Mouse (Mus musculus) heart, embryonic 15.5 days (tissue): ENCODE data around the gene Tbx1. TPM values are rescaled to one million over a fixed set of nuclear protein-coding genes. Genes with fewer than 3 reads are reported as not detected.

ENCODE experiments used
- ATAC-seq: fragments of 200-750 bp; cut with Nextera tagmentation; replicated peaks from 2 replicates; pipeline ENCODE4 v1.8.0; 2017; ENCODE audit warnings: low read depth, moderate TSS enrichment; ENCODE audit not compliant: insufficient number of reproducible peaks, insufficient read depth, low FRiP score
- H3K27ac ChIP-seq: fragments of 300-500 bp; sonication (generic); 2 replicates; pipeline ENCODE4 v1.5.1; 2015; ENCODE audit warnings: mild to moderate bottlenecking, inconsistent platforms
- H3K27me3 ChIP-seq: fragments of 300-500 bp; sonication (generic); 2 replicates; pipeline ENCODE4 v1.6.1; 2015; ENCODE audit warnings: inconsistent platforms
- H3K36me3 ChIP-seq: fragments of 300-500 bp; sonication (generic); 2 replicates; pipeline ENCODE4 v1.6.1; 2015; ENCODE audit warnings: mild to moderate bottlenecking, inconsistent platforms
- H3K4me1 ChIP-seq: fragments of 300-500 bp; sonication (generic); replicated peaks from 2 replicates; pipeline ENCODE4 v1.6.1; 2015; ENCODE audit warnings: inconsistent platforms
- H3K4me2 ChIP-seq: fragments of 300-500 bp; sonication (generic); 2 replicates; pipeline ENCODE4 v1.6.1; 2015; ENCODE audit warnings: inconsistent platforms, mild to moderate bottlenecking, moderate library complexity
- H3K4me3 ChIP-seq: fragments of 300-500 bp; sonication (generic); 2 replicates; pipeline ENCODE4 v1.5.1; 2015; ENCODE audit warnings: mild to moderate bottlenecking, inconsistent platforms
- H3K9ac ChIP-seq: fragments of 300-500 bp; sonication (generic); 2 replicates; pipeline ENCODE4 v1.6.1; 2015; ENCODE audit warnings: mild to moderate bottlenecking, inconsistent platforms
- H3K9me3 ChIP-seq: fragments of 300-500 bp; sonication (generic); replicated peaks from 2 replicates; pipeline ENCODE4 v1.6.1; 2016; ENCODE audit warnings: inconsistent platforms
- WGBS: fragments of 180-500 bp; shearing (Covaris S2); methylation state at CpG from one replicate; pipeline ENCODE4 v1.1.7; 2015; ENCODE audit warnings: mixed read lengths; 5-methylcytosine and 5-hydroxymethylcytosine counted together
- polyA plus RNA-seq: library from polyadenylated mRNA; unstranded; fragments of >200 nt; fragmentation: Nextera tagmentation; extraction: Ambion mirVana; gene quantifications from 2 replicates; pipeline ENCODE4 v1.2.1, GENCODE M21; 2015

Tbx1 gene
- polyA plus RNA-seq, 1 experiment from 2014 or later = 0.66 TPM

- H3K27ac ChIP-seq = peak overlapping the region; percentile 65
- ATAC-seq = peak; percentile 70
- H3K9ac ChIP-seq = 0 out of 2 replicates have a peak overlapping the region, but pooled peaks have one; percentile 24
- no peak overlapping the region for H3K4me2 ChIP-seq
- H3K4me1 ChIP-seq = peaks cover 29% of the 10 kb centered on the region
- H3K9me3 ChIP-seq = no peaks in the 10 kb centered on the region
- no peaks in the 10 kb centered on the region for H3K36me3 ChIP-seq
- no peak overlapping the region for H3K4me3 ChIP-seq
- H3K27me3 ChIP-seq = peaks cover 19% of the 10 kb centered on the region; the same call in 1 of the 2 replicates
- 36% methylated on average over 8 of the region's 8 CpGs for WGBS
Observed at GRCm38 (mm10) chr16:18604267-18604701, 13.8 kb upstream of the Tbx1 start.

GRCm38 (mm10) chr16:18601447-18601846, 11.0 kb upstream of the Tbx1 start:
- H3K9ac ChIP-seq = no peak overlapping the region
- ATAC-seq = no peak
- WGBS = 62% methylated on average over 7 of the region's 7 CpGs

GRCm38 (mm10) chr16:18598006-18598405, 7.5 kb upstream of the Tbx1 start:
- H3K9ac ChIP-seq = no peak overlapping the region
- no peak for ATAC-seq
- no peak overlapping the region for H3K4me3 ChIP-seq
- no peaks in the 10 kb centered on the region for H3K36me3 ChIP-seq
- no peak overlapping the region for H3K27ac ChIP-seq
- peaks cover 40% of the 10 kb centered on the region for H3K27me3 ChIP-seq
- WGBS = 65% methylated on average over 3 of the region's 3 CpGs
- 0 out of 2 replicates have a peak, but pooled peaks cover 6% of the 10 kb centered on the region for H3K4me1 ChIP-seq
- H3K9me3 ChIP-seq = no peaks in the 10 kb centered on the region
- H3K4me2 ChIP-seq = no peak overlapping the region

More at GRCm38 (mm10) chr16:18601447-18601846, 11.0 kb upstream of the Tbx1 start:
- peaks cover 22% of the 10 kb centered on the region for H3K4me1 ChIP-seq
- peaks cover 11% of the 10 kb centered on the region for H3K27me3 ChIP-seq
- no peak overlapping the region for H3K4me3 ChIP-seq
- H3K27ac ChIP-seq = no peak overlapping the region
- no peaks in the 10 kb centered on the region for H3K9me3 ChIP-seq
- H3K4me2 ChIP-seq = no peak overlapping the region
- no peaks in the 10 kb centered on the region for H3K36me3 ChIP-seq

GRCm38 (mm10) chr16:18596255-18596654, 5.8 kb upstream of the Tbx1 start:
- H3K36me3 ChIP-seq = no peaks in the 10 kb centered on the region
- no peak overlapping the region for H3K27ac ChIP-seq
- no peak overlapping the region for H3K4me2 ChIP-seq
- H3K9ac ChIP-seq = no peak overlapping the region
- no peak overlapping the region for H3K4me3 ChIP-seq
- 48% methylated on average over 5 of the region's 5 CpGs for WGBS
- no peak for ATAC-seq
- peaks cover 7% of the 10 kb centered on the region for H3K4me1 ChIP-seq
- peaks cover 54% of the 10 kb centered on the region for H3K27me3 ChIP-seq
- no peaks in the 10 kb centered on the region for H3K9me3 ChIP-seq

- WGBS = 69% methylated on average over 2 of the region's 2 CpGs
- H3K4me2 ChIP-seq = no peak overlapping the region
- peaks cover 78% of the 10 kb centered on the region for H3K27me3 ChIP-seq
Observed at GRCm38 (mm10) chr16:18593930-18594329, 3.5 kb upstream of the Tbx1 start.

GRCm38 (mm10) chr16:18591047-18592018, 862 bp upstream of the Tbx1 start:
- Histone ChIP-seq H3K9ac (0 out of 2 replicates have a peak overlapping the region, but pooled peaks have one; percentile 12), H3K27ac (no peak overlapping the region)

More at GRCm38 (mm10) chr16:18593930-18594329, 3.5 kb upstream of the Tbx1 start:
- no peak for ATAC-seq
- Histone ChIP-seq H3K36me3 (no peaks in the 10 kb centered on the region), H3K9ac (no peak overlapping the region), H3K9me3 (no peaks in the 10 kb centered on the region), H3K4me1 (peaks cover 21% of the 10 kb centered on the region), H3K4me3 (no peak overlapping the region), H3K27ac (no peak overlapping the region)

GRCm38 (mm10) chr16:18589080-18589621, 1.3 kb downstream of the Tbx1 start:
- ATAC-seq = no peak
- no peak overlapping the region for H3K27ac ChIP-seq
- H3K4me2 ChIP-seq = no peak overlapping the region
- H3K27me3 ChIP-seq = peaks cover 97% of the 10 kb centered on the region
- peaks cover 54% of the 10 kb centered on the region for H3K4me1 ChIP-seq
- H3K4me3 ChIP-seq = no peak overlapping the region
- WGBS = 61% methylated on average over 9 of the region's 9 CpGs
- no peaks in the 10 kb centered on the region for H3K36me3 ChIP-seq
- no peak overlapping the region for H3K9ac ChIP-seq
- H3K9me3 ChIP-seq = no peaks in the 10 kb centered on the region

More at GRCm38 (mm10) chr16:18591047-18592018, 862 bp upstream of the Tbx1 start:
- Histone ChIP-seq H3K4me2 (peak overlapping the region; percentile 57), H3K4me3 (peak overlapping the region; percentile 35), H3K36me3 (no peaks in the 10 kb centered on the region), H3K4me1 (peaks cover 44% of the 10 kb centered on the region), H3K27me3 (peaks cover 92% of the 10 kb centered on the region), H3K9me3 (no peaks in the 10 kb centered on the region)
- no peak for ATAC-seq
- WGBS = 3% methylated on average over 59 of the region's 59 CpGs

- 16% methylated on average over 31 of the region's 31 CpGs for WGBS
- H3K27ac ChIP-seq = no peak overlapping the region
- H3K4me1 ChIP-seq = peaks cover 54% of the 10 kb centered on the region
Observed at GRCm38 (mm10) chr16:18588738-18589055, 1.8 kb downstream of the Tbx1 start.

GRCm38 (mm10) chr16:18587847-18588737, 2.4 kb downstream of the Tbx1 start:
- Histone ChIP-seq H3K9ac (peak overlapping the region; percentile 12; the same call in 1 of the 2 replicates), H3K4me2 (peak overlapping the region; percentile 83), H3K27me3 (peaks cover 97% of the 10 kb centered on the region), H3K27ac (no peak overlapping the region), H3K36me3 (no peaks in the 10 kb centered on the region), H3K4me3 (peak overlapping the region; percentile 28), H3K9me3 (no peaks in the 10 kb centered on the region), H3K4me1 (peaks cover 54% of the 10 kb centered on the region)
- ATAC-seq = no peak
- 4% methylated on average over 57 of the region's 57 CpGs for WGBS

More at GRCm38 (mm10) chr16:18588738-18589055, 1.8 kb downstream of the Tbx1 start:
- H3K36me3 ChIP-seq = no peaks in the 10 kb centered on the region
- peak overlapping the region; percentile 28 for H3K4me3 ChIP-seq
- no peaks in the 10 kb centered on the region for H3K9me3 ChIP-seq
- peak overlapping the region; percentile 12; the same call in 1 of the 2 replicates for H3K4me2 ChIP-seq
- no peak overlapping the region for H3K9ac ChIP-seq
- peaks cover 97% of the 10 kb centered on the region for H3K27me3 ChIP-seq
- ATAC-seq = peak; percentile 23; the same call in 1 of the 2 replicates

- Histone ChIP-seq H3K9ac (peak overlapping the region; percentile 37), H3K4me1 (peaks cover 62% of the 10 kb centered on the region), H3K27ac (no peak overlapping the region), H3K9me3 (no peaks in the 10 kb centered on the region), H3K27me3 (peaks cover 100% of the 10 kb centered on the region), H3K4me2 (peak overlapping the region; percentile 83), H3K36me3 (no peaks in the 10 kb centered on the region), H3K4me3 (peak overlapping the region; percentile 53)
- 2% methylated on average over 40 of the region's 62 CpGs for WGBS
- ATAC-seq = no peak
Observed at GRCm38 (mm10) chr16:18586906-18587546, 3.4 kb downstream of the Tbx1 start.
